Mouse (Mus musculus) intestine, embryonic 14.5 days (tissue): Measurements from ENCODE around the gene Xpa. TPM values are rescaled to one million over a fixed set of nuclear protein-coding genes. Genes with fewer than 3 reads are reported as not detected.

Experiments
- ATAC-seq: fragments of 200-750 bp; cut with Nextera tagmentation; replicated peaks from 2 replicates; pipeline ENCODE4 v1.8.0; 2017; ENCODE audit warnings: low read depth, moderate number of reproducible peaks, moderate TSS enrichment, moderate library complexity; ENCODE audit not compliant: low FRiP score, low TSS enrichment
- DNase-seq: peaks from one replicate; pipeline ENCODE4 v3.0.0-alpha.2; 2018; ENCODE audit warnings: low spot score
- H3K27ac ChIP-seq: fragments of 300-500 bp; sonication (generic); 2 replicates; pipeline ENCODE4 v1.5.1; 2014; ENCODE audit warnings: low read depth, mild to moderate bottlenecking, control low read depth
- H3K27me3 ChIP-seq: fragments of 300-500 bp; sonication (generic); replicated peaks from 2 replicates; pipeline ENCODE4 v1.6.1; 2014; ENCODE audit warnings: low read length, control low read depth; ENCODE audit not compliant: control insufficient read depth, insufficient read depth
- H3K36me3 ChIP-seq: fragments of 300-500 bp; sonication (generic); 2 replicates; pipeline ENCODE4 v1.6.1; 2014; ENCODE audit warnings: low read length, control low read depth; ENCODE audit not compliant: control insufficient read depth, insufficient read depth
- H3K4me1 ChIP-seq: fragments of 300-500 bp; sonication (generic); replicated peaks from 2 replicates; pipeline ENCODE4 v1.6.1; 2014; ENCODE audit warnings: low read length, control low read depth, mixed read lengths; ENCODE audit not compliant: control insufficient read depth, insufficient read depth
- H3K4me2 ChIP-seq: fragments of 300-500 bp; sonication (generic); 2 replicates; pipeline ENCODE4 v1.6.1; 2014; ENCODE audit warnings: low read length
- H3K4me3 ChIP-seq: fragments of 300-500 bp; sonication (generic); 2 replicates; pipeline ENCODE4 v1.5.1; 2014; ENCODE audit warnings: low read depth, low read length, control low read depth, mixed read lengths
- H3K9ac ChIP-seq: fragments of 300-500 bp; sonication (generic); 2 replicates; pipeline ENCODE4 v1.6.1; 2014; ENCODE audit warnings: mild to moderate bottlenecking, low read length
- H3K9me3 ChIP-seq: fragments of 300-500 bp; sonication (generic); 2 replicates; pipeline ENCODE4 v1.6.1; 2016; ENCODE audit warnings: low read length, control low read depth; ENCODE audit not compliant: control insufficient read depth
- WGBS: fragments of 180-500 bp; shearing (Covaris S2); extraction: QIAGEN DNeasy Blood & Tissue Kit; methylation state at CpG from one replicate; pipeline ENCODE4 v1.1.7; 2014; 5-methylcytosine and 5-hydroxymethylcytosine counted together
- polyA plus RNA-seq: library from polyadenylated mRNA; unstranded; fragments of >200 nt; fragmentation: Nextera tagmentation; extraction: Ambion mirVana; gene quantifications from 2 replicates; pipeline ENCODE4 v1.2.1, GENCODE M21; 2014

Gene Xpa
- polyA plus RNA-seq, 1 experiment from 2014 or later, result 22.1 TPM

DNA sequence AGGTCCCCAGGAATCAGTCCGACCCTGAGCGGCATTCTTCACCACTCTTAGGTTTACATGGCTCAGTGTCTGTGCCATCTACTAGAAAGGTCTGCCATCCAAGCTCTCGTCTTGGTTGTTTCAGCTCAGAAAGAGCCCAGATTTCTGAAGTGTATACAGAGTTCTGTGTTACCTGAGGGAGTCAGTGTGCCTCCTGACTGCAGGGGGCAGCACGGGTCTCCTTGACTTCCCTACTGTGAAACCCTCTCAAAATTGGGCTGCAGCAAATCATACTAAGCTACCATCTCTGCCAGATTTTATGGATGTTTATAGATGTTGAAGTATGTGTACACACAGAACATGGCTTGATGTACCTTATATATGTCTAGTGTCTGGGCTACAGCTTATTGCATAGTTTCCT, 19.8 kb downstream of the Xpa start:
- Histone ChIP-seq H3K4me3 (no peak overlapping the region), H3K9ac (no peak overlapping the region), H3K27ac (no peak overlapping the region), H3K36me3 (peaks cover 86% of the 10 kb centered on the region), H3K4me2 (no peak overlapping the region), H3K4me1 (no peaks in the 10 kb centered on the region), H3K9me3 (no peaks in the 10 kb centered on the region), H3K27me3 (no peaks in the 10 kb centered on the region)
- ATAC-seq (no peak), DNase-seq (no peak)
- 84% methylated on average over 4 of the region's 4 CpGs for WGBS

DNA sequence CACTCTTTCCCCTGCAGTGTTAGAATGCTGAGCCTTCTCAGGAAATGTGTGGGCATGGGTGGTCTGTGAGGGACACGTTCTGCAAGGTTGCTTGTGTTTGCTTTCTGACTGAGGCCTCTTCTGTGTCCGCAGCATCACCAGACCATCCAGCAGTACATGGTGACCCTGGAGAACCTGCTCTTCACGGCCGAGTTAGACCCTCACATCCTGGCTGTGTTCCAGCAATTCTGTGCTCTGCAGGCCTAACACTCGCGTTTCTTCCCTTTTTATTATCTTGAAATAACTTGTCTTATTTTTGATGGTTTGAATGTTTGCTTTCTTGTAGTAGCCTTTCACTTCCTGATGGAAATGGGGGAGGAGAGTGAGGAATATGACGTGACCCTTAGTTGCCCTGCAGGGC, 24.4 kb downstream of the Xpa start:
- H3K9ac ChIP-seq, result no peak overlapping the region
- 78% methylated on average over 7 of the region's 7 CpGs for WGBS
- H3K27me3 ChIP-seq, result no peaks in the 10 kb centered on the region
- no peak overlapping the region for H3K4me3 ChIP-seq
- H3K36me3 ChIP-seq, result peaks cover 98% of the 10 kb centered on the region
- H3K27ac ChIP-seq, result no peak overlapping the region
- ATAC-seq (no peak), DNase-seq (no peak)
- H3K4me2 ChIP-seq, result no peak overlapping the region
- H3K4me1 ChIP-seq, result no peaks in the 10 kb centered on the region
- no peaks in the 10 kb centered on the region for H3K9me3 ChIP-seq

DNA sequence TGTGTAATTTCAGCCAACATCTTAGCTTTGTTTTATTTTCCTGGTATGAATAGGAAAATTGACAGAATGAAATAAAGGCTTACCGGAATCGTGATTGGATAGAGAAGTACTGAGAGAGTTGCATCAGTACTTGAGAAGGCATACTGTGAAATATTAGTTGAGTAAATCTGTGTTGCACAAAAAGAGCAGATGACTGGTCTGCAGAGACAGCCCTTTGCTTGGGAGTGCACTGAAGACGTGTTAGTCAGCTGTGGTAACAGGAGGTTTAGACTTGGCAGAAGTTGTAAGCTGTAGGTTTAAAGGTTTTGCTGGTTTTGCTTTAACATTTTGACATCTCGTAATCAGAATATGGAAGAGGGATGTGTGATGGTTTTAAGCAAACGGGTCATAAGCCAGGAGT, 30.3 kb downstream of the Xpa start:
- H3K27me3 ChIP-seq, result no peaks in the 10 kb centered on the region
- no peak overlapping the region for H3K27ac ChIP-seq
- H3K9me3 ChIP-seq, result no peaks in the 10 kb centered on the region
- no peak overlapping the region for H3K4me3 ChIP-seq
- H3K36me3 ChIP-seq, result peaks cover 93% of the 10 kb centered on the region
- H3K4me1 ChIP-seq, result no peaks in the 10 kb centered on the region
- ATAC-seq (no peak), DNase-seq (no peak)
- 93% methylated on average over 5 of the region's 5 CpGs for WGBS
- H3K9ac ChIP-seq, result no peak overlapping the region
- no peak overlapping the region for H3K4me2 ChIP-seq

DNA sequence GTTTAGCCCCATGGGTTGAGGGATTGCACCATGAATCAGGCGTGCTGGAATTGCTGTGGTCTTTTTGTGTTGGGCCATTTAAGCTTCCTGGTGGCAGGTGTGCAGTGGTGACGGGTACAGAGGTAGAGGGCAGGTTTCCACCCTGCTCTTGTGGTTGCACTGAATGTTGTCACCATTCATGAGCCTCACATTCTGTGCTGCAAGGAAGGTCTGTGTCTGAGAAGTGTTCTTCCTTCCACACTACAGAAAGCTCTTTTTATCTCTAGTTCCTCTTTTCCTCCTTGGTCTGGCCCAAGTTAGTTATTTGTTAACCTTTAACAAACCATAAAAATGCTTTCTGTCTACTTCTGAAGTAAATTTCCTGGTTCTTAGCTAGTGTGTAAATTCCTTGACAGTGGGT, 32.1 kb downstream of the Xpa start:
- Histone ChIP-seq H3K27me3 (no peaks in the 10 kb centered on the region), H3K36me3 (peaks cover 93% of the 10 kb centered on the region), H3K4me3 (no peak overlapping the region), H3K9me3 (no peaks in the 10 kb centered on the region), H3K27ac (no peak overlapping the region), H3K4me1 (no peaks in the 10 kb centered on the region), H3K9ac (no peak overlapping the region), H3K4me2 (no peak overlapping the region)
- DNase-seq (no peak), ATAC-seq (no peak)
- 77% methylated on average over 2 of the region's 2 CpGs for WGBS

DNA sequence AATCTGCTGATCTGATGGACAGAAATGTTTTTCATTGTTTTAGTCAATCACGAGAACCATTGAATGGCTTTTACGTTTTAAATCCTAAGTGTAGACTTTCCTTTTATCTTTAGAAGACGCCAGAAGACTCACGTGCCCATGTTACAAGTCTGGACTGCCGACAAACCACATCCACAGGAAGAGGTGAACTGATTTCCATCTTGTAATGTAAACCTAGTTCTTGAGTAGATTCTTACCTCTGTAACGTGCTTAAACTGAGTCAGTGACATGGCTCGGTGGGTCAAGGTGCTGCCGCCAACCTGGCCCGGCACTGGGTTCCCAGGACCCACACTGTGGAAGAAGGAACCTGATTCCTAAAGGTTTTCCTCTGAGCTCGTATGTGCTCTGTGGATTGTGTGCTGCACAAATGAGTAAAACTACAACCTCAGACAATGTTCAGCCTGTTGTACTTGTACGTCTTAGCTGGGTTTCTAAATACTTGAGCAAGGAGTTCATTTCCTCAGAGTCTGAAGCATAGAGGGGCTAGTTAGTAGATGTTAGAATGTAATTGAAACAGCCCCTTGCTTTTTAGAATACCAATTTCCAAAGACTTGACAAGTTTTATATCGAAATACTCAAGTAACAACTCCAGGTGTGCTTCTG, 44.1 kb downstream of the Xpa start:
- ATAC-seq (no peak), DNase-seq (no peak)
- Histone ChIP-seq H3K9me3 (no peaks in the 10 kb centered on the region), H3K27ac (no peak overlapping the region), H3K4me1 (no peaks in the 10 kb centered on the region), H3K27me3 (no peaks in the 10 kb centered on the region), H3K9ac (no peak overlapping the region), H3K36me3 (peaks cover 97% of the 10 kb centered on the region), H3K4me3 (no peak overlapping the region), H3K4me2 (no peak overlapping the region)
- WGBS, result 90% methylated on average over 12 of the region's 12 CpGs

DNA sequence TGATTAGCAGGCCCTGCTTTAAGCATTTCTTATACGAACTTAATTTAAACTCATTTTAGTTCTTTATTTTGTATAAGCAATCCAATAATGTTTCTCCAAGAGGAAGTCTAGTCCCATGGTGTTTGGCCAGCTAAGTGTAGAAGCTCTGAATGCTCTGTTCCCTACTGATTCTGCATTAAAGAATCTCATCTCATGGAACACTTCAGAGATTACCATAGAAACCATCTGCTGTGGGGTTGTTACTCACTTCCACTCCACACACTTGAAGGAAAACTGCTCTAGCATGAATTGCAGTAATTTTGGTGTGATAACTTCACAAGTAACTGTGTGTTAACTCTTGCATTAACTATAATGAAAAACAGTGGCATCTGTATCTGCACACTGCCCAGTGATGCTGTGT, 49.2 kb downstream of the Xpa start:
- Histone ChIP-seq H3K4me1 (no peaks in the 10 kb centered on the region), H3K9me3 (no peaks in the 10 kb centered on the region), H3K27ac (no peak overlapping the region), H3K27me3 (no peaks in the 10 kb centered on the region), H3K4me3 (no peak overlapping the region), H3K9ac (no peak overlapping the region), H3K4me2 (no peak overlapping the region), H3K36me3 (peaks cover 54% of the 10 kb centered on the region)
- 85% methylated on average over 1 of the region's 1 CpGs for WGBS
- DNase-seq (no peak), ATAC-seq (no peak)

DNA sequence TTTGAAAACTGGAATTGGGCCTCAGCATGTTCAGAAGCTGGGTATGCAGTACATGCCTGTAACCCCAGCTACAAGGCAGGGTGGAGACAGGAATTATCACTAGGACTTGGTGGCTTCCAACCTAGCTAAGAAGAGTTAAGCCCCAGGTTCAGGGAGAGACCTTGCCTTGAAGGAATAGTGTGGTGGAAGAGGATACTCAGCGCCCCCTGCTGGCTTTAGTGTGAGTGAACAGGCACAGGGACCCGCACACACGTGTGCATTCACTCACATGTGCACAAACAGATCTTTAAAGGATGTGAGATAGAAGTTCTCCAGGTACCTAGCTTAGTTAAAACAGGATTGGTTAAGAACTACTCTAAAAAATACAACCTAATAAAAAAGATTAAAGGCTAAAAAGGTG, 51.8 kb downstream of the Xpa start:
- Histone ChIP-seq H3K4me2 (no peak overlapping the region), H3K9me3 (no peaks in the 10 kb centered on the region), H3K4me1 (peaks cover 12% of the 10 kb centered on the region), H3K36me3 (peaks cover 30% of the 10 kb centered on the region), H3K27me3 (no peaks in the 10 kb centered on the region), H3K9ac (no peak overlapping the region), H3K4me3 (no peak overlapping the region), H3K27ac (no peak overlapping the region)
- DNase-seq (no peak), ATAC-seq (no peak)
- 72% methylated on average over 3 of the region's 3 CpGs for WGBS

DNA sequence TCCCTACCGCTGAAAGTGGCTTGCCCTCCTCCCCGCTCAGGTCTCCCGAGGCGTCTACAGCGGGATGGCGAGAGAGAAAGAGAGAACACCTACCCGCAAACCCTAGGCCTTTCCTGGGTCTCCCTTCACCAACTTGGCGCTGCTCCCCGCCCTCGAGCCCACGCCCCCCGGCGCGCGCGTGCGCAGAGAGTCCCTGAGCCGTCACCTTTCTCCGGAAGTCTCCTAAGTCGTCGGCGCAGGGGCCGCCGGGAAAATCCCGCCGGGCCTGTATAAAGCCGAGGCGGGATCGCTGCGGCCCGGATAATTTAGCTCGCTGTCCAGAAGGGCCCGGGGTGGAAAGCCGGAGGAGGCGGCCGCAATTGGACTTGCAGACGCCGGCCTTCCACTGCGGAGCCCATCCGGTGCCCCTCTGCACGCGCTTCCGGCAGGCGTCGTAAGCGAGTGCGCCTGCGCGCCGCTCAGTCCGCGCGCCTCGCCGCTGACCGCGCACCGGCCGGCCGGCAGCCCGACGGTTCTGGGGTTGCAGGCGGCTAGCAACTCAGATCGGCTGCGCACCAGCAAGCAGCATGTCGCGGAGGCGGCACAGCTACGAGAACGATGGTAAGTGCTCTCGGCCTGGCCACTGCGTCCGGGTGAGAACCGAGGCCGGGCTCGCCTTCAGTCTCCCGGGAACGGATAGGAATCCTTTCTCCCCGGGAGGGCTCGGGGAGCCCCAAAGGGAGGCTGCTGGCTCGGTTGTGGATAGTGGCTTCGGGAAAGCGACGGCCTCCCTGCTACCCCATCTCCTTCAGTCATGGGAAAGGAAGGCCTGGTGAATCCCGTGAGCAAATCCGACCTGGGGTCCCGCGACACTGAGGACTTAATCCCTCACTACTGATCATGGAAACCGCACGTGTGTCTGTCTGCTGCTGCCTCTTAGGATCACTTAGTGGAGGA, 57.6 kb downstream of the Xpa start, which contains the start of the genes Ncbp1 and Tstd2:
Gene Ncbp1, plus strand, starts transcription at position 327 of the 936 bp plus-strand sequence.
Gene Tstd2, minus strand, starts transcription at position 408 of the 936 bp plus-strand sequence.
- WGBS, result under 1% methylated on average over 85 of the region's 90 CpGs
- Histone ChIP-seq H3K9ac (peak within 1 kb of the TSS; percentile 93), H3K36me3 (peaks cover 24% of the 10 kb centered on the region), H3K4me1 (peaks cover 22% of the 10 kb centered on the region), H3K27me3 (no peaks in the 10 kb centered on the region), H3K9me3 (no peaks in the 10 kb centered on the region), H3K27ac (peak within 1 kb of the TSS; percentile 99), H3K4me3 (peak within 1 kb of the TSS; percentile 96), H3K4me2 (peak within 1 kb of the TSS; percentile 83)
- peak; percentile 83 for ATAC-seq
- peak; percentile 98 for DNase-seq
